Mouse (Mus musculus): ENCODE data around the gene Phc2. TPM values are rescaled to one million over a fixed set of nuclear protein-coding genes. Genes with fewer than 3 reads are reported as not detected.

Phc2 gene
- total RNA-seq, 4 experiments from 2014 or later, result 87.3 to 94.0 (median 91.6) TPM

DNA sequence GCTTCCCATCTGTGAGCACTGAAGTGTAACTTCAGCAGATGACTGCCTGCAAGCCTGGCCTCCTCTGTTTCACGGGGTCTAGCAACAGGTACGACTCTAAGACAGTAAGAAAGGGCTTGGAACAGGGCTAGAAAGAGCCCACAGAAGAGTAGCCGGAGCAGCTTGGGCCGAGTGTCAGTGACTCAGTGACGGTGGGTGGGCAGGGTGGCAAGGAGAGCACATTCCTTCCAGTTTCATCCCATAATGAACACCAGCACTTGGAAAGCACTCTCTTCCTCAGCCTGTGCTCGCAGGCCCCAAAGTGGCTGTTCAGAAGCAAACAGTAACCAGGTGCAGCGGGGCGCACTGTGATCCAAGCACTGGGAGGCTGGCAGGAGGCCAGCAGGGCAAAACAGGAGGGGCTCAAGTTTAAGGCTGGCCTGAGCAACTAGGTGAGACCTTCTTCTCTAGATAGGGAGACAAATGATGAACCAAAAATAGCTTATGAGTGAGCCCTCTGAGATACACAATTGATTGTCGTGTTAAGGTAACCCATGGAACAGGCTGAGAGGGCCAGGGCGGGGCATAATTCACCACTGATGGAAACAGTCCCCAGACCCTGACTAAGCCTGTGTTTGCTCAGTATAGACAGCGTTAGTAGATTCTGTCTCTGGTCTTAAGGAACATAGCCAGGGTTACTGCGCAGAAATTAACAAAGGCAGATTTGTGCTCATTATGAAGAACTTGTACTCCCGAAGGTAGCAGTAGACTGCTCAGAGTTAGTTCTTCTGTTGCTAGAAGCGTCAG is 83.5 kb downstream of the Phc2 start:
- no peak for DNase-seq (ENCODE audit: low spot score in 2 of 2)

DNA sequence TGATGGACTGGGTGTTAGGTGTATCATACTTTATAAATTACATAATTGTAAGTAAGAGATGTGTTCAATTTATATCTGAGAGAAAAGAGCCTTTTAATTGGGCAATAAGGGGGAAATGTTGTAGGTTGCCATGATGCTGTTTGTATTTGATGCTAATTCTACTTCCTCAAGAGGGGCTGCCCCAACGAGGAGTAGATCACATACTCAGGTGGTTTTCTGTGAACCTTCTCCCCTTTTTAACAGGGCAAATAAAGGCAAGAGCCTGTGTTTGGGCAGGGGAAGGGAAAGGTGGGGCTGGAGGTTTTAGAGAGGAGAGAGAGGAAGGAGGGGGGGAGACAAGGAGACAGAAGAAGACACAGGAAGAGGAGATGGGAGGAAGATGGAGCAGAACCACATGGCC is 86.4 kb downstream of the Phc2 start:
- DNase-seq (ENCODE audit: low spot score in 2 of 2), result no peak

DNA sequence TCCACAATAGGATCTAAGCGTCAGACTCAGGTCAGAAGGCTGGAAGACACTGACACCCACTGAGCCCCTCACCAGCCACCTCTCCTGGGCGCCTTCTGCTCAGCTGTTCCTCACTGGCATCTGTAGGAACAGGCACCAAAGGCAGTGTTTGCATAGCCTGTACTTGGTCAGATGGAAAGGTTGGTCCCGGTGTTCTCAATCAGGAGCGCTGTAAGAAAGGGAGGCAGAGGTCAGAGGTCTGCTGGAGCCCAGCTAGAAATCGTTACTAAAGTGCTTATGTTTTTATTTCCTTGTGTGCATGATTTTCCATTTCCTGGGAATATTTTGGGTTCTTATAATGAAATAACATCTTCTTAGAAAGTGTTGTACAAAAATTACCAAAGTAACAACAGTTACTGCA is 87.4 kb downstream of the Phc2 start:
- no peak for DNase-seq (ENCODE audit: low spot score in 2 of 2)

DNA sequence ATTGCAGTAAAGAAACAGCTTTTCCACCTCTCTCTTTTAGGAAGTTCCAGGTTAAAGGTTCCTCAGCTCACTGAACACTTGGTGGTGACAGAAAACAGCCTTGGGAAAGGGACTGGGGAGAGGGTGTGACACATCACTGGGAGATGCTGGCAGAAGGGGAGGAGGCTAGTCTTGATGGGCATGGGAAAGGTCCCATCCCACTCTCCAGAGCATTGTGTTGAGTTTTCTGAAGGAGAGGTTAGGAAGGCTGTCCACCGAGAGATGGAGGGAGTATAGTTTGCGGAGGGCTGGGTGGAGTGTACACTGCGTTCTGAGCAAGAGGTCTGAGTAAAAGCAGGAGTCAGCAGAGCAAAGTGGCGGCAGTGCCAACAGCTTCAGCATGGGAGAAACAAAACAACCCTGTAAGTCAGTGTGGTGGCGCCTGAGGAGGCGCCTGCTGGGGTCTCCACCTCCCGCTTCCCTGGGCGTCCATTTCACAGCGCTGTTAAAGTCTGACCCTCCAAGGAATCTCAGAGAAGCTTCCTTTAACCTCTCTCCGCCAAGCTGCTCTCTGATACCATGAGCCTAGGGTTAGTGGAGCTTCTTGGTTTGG is 88.0 kb downstream of the Phc2 start:
- no peak for DNase-seq (ENCODE audit: low spot score in 2 of 2)

DNA sequence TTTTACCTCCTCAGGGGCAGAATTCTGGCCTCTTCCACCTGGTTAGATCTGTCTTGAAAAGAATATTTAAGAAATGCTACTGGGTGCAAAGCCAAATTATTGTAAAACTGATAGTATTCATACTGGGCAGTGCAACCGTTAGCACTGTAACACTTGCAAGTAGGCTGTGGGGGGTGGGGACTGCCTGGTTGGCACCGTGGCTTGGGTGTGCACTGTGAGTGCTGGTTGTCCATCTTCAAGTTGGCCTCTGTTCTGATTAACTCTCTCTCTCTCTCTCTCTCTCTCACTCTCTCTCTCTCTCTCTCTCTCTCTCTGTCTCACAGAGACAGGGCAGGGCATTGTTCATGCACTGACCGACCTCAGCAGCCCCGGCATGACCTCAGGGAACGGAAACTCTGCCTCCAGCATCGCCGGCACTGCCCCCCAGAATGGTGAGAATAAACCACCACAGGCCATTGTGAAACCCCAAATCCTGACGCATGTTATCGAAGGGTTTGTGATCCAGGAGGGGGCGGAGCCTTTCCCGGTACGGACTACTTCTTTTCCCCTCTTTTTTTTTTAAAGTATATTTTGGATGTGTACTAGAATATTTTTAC is 88.6 kb downstream of the Phc2 start:
- no peak for DNase-seq (ENCODE audit: low spot score in 2 of 2)

DNA sequence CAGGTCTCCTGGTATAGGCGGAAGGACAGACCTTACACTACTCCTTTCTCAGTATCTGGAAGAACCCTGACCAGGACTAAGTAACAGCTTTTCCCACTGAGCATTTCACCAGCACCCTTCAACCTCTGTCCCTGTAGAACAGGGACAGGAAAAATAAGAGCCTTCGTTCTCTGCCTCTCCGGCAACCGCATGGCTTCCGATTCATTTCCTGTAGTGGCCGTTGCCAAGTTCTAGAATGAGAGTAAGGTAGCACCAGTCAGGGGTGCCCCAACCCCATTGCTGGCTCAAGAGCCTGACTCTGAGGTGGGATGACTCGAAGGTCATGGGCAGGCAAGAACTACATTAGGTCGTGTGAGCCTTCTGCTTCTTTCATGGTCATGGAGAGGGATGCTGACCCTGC is 90.7 kb downstream of the Phc2 start:
- DNase-seq (ENCODE audit: low spot score in 2 of 2), result no peak

DNA sequence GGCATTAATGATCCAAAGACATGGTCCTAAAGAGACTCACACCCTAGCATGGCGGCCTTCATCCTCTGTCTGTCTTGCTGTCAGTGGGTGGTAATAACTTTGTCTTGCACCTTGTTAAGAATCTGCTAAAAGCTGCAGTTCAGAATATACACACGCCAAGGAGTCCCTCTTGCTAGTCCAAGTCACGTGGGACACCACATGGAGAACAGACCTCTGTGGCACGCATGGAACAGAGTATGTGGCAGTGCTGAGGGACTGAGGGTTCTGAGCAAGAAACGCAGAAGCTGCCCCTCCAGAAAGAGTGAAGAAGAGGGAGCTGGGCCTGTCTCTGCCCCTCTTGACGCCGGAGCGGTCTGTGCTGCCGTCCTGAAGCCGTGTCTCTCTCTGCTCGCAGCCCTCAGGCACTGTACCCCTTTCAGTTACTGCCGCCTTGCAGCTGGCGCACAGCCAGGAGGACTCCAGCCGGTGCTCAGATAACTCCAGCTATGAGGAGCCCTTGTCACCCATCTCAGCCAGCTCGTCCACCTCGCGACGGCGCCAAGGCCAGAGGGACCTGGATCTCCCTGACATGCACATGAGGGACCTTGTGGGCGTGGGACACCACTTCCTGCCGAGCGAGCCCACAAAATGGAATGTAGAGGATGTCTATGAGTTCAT is 93.2 kb downstream of the Phc2 start:
- no peak for DNase-seq (ENCODE audit: low spot score in 2 of 2)

DNA sequence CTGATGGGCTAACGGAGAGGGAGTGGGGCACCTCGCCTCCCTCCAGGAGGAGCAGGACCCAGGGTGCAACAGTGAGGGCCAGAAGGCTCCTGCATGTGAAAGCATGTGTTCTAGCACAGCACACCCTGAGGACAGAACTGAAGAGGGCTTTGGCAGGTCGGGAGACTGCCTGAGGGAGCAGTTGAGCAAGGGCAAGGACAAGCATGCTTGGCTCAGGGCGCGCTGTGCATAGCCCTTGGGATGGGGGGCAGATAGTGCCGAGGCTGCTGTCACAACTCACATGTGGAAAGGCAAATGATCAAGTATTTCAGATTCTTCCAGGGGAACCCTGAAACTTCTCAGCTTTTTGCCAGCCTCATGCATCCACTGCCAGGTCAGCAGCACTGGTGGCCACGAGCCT is 93.8 kb downstream of the Phc2 start:
- no peak for DNase-seq (ENCODE audit: low spot score in 2 of 2)

DNA sequence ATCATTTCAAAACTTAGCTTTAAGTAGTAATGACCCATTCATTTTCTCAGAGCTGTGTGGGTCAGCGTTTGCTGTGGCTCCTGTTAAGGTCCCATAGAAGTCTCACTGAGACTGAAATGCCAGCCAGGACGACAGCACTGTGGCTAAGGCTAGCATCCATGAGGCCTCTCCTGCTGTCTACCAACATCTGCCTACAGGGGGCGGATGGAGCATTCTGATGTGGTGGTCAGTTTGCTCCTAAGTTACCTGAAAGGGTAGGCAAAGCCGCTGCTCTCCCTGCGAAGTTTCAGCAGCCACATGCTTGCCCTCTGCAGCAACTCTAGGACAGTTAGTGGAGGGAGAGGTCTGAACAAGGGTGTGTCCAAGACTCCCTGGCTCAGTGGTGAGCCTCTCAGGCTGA is 96.5 kb downstream of the Phc2 start:
- DNase-seq (ENCODE audit: low spot score in 2 of 2), result no peak

DNA sequence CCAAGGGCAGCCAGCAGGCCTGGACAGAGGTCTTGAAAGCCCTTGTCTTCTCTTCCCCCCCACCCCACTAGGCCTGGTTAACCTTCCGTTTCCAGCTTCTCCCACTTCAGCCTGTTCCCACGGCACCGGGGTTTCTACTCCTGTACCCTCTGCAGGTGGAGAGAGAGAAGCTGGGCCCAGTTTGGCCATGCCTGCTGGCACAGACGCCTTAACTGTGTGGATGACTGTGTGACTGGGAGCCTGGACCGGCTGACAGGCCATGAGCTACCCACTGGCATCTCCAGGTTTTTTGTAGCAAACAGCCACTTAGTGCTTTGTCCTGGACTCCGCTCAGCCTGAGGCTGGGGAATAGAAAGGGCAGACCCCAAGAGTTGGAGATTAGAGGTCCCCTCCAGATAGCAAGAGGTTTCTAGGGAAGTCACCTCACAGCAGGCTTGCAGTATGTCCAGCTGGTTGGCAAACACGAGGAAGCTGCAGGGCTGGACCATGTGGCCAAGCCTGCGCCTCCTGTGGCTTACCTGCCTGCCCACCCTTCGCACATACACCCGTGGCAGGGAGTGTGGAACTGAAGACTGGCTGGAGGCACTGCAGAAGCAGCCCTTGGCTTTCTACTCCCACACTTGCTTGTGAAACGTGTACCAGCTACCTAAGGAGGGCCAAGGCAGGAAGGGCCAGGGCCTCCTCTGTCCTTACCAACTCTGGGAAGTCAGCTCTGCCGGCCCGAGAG is 97.7 kb downstream of the Phc2 start:
- no peak for DNase-seq (ENCODE audit: low spot score in 2 of 2)

DNA sequence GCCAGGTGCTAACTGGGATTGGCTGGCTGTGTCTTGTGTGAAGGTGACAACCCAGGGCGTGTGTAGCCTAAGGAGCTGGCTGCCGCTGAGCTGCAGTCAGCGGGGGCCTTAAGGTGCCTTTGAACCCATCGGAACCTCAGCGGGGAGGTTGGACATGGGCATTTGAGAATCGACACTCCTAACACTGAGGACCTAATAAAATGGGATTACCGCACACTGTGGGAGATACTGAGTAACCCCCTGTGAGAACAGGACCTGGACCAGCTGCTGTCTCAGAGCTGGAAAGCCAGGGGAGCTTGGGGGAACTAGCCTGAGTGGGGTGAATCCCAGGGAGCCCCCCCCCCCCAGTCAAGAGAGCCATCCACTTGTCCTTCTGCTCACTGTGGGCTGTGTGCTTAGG is 99.1 kb downstream of the Phc2 start:
- DNase-seq (ENCODE audit: low spot score in 2 of 2), result no peak

DNA sequence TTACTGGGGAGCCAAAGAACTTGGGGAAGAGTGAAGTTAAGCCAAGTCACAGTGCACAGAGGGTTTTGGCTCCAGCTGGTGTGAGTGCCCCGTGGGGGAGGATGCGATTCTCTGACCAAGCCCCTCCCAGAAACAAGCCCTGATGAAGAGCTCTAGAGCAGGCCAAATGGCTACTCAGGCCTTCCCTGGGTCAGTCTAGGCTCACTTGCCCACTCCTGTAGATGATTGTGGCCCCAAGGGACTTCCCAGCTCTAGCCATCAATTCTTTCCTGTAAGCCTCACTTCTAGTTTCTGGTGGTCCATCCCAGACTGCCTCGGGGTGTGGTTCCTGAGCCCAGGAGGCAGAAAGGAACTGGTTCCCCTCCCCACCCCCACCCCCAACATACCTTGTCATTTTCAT is 100.6 kb downstream of the Phc2 start, which contains the start of gene A3galt2:
TSS of gene A3galt2 (plus strand) at position 301 of the 400 bp plus-strand sequence.
- DNase-seq (ENCODE audit: low spot score in 2 of 2), result no peak

DNA sequence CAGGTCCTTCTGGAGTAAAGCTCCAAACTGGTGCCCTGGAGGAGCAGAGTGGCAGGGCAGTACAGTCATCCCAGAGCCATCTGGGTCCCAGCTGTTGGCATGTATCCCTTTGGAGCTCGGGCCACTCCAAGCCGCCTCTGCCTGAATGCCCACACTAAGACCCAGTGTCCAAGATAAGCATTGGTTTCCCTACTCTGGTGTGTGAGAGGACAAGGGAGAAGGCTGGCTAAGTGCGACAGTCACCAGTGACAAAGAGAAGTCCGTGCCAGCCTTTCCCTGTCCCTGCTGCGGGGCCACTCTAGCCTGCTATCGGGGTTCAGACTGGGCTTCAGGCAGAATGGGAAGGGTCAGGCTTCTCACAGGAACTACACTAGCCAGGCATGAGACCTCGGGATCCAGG is 101.4 kb downstream of the Phc2 start:
- no peak for DNase-seq (ENCODE audit: low spot score in 2 of 2)

DNA sequence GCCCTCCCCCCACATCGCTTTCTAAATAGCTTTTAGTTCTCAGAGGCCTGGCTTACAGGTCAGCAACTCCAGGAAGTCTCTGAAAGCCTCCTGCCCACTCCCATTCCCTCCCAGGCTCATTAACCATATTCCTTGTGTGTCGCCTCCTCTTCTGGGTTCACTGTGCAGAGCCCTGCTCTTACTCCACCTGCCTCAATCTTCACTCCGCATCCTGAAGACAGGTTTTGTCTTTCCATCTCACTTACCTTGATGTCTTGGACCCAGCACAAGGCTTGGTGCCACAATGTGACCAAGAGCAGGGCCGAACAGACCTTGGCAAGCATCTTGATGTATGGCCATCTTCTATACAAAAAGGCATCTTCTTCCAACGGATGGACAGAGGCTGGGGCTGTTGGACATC is 104.7 kb downstream of the Phc2 start:
- no peak for DNase-seq (ENCODE audit: low spot score in 2 of 2)

DNA sequence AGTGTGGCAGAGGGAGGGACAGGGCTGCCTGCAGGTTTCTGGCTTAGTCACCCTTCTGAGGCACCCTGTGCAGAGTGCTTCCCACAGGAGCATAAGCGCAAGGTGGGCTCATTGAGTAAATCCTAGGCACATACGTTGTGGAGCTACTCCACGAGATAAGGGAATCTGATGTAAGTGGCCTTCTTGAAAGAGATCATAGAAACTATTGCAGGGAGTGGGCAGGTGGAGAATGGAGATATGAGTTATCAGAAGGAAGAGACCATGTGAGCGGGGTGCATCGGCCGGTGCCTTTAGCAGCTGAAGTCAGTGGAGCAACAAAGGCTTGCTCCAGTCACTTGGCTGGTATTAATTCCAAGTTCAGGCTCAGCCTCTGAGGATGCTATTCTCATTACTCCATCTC is 105.5 kb downstream of the Phc2 start:
- DNase-seq (ENCODE audit: low spot score in 2 of 2), result no peak

DNA sequence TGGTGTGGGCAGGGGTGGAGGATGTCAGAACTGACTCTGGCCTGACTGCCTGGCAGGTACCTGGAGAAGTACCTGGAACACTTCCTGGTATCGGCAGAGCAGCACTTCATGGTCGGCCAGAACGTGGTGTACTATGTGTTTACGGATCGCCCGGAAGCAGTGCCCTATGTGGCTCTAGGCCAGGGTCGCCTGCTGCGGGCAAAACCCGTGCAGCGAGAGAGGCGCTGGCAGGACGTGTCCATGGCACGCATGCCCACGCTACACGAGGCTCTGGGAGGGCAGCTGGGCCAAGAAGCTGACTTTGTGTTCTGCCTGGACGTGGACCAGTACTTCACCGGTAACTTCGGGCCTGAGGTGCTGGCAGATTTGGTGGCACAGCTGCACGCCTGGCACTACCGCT is 112.4 kb downstream of the Phc2 start:
- no peak for DNase-seq (ENCODE audit: low spot score in 2 of 2)

DNA sequence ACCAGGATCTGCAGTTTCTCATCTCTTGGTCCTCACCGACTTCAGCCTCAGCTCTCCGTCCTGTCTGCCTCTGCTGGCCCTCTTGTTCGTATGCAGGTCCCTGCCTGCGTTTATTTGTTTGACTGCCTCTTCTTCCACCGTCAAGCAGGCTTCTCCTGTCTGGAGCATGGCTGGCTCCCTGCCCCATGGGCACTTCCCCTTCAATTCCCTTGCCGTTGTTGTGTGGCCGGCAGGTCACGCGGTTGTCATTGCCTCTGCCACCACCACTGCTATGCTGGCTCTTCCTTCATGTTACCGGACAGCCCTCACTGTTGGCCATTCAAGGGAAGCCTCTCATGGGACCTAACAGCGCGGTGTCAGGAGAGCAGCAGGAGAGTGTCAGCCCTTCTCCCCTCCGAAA is 113.6 kb downstream of the Phc2 start:
- no peak for DNase-seq (ENCODE audit: low spot score in 2 of 2)

DNA sequence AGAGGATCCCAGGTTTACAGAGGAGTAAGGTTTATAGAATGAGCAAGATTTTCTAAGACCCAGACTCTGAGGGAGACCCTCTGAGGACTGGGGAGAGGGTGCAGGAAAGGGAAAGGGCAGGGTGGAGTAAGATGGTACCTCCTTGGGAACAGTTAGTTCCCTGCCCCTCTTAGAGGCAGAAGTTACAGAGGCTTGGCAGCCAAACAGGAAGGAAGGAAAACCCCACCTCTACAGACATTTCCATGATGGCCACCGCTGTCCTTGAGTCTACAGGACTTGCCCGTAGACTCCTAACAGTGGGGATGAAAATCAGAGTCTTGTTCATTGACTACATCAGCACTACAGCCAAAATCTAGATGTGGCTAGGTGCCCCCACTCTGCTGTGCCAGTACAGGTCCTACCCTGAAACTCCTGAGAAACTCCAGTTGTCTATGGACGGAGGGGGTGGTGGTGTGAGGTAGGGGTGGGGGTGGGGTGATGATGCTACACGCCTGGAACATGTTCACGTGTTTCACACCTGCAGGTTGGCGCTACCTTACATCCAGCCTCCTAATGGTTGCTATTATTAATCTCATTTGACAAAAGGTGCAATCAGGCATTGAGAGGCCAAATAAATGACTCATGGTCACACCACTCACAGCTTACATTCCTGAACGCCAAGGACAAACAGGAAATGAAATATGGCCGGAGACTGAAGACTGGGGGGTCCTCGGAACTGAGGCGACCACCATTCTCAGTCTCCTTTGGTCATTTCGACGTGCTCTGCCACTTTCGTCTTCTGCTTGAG is 115.3 kb downstream of the Phc2 start:
- DNase-seq (ENCODE audit: low spot score in 2 of 2), result no peak

DNA sequence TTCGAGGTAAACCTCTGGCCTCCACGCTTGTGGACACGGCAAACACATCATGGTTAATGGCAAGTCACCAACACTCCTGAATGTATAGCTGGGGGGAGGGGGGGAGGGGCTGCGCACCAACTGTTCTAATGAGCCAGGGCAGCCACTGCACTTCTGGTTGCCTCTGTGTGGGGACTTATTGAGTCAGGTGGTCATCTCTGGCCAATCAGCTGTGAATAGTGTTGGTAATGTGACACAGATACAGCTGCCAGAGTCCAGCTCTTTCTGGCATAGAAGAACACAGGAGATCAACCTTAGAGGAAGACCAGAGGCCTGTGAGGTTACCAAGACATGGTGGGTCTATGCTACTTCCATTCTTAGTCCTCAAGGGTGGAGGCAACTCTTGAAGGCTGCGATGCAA is 116.2 kb downstream of the Phc2 start:
- no peak for DNase-seq (ENCODE audit: low spot score in 2 of 2)

DNA sequence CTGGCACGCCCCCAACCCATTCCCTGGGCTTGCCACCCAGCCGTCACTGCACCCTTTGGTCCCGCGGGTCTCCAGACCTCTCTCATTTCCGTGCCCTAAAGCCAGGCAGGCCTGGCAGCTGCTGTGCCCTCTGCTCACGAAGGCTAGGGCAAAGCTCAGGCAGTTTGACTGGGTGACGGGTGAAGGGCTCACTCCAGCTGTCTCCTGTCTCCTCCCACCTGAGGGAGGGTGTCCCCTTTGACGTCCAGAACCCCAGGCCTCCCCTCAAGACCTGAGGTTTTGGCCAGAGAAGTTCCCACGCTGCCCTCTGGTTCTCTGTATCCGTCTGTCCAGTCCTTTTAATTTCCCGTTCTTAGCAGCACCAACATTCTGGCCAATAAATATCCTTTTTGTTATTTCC is 119.3 kb downstream of the Phc2 start:
- DNase-seq (ENCODE audit: low spot score in 2 of 2), result no peak

DNA sequence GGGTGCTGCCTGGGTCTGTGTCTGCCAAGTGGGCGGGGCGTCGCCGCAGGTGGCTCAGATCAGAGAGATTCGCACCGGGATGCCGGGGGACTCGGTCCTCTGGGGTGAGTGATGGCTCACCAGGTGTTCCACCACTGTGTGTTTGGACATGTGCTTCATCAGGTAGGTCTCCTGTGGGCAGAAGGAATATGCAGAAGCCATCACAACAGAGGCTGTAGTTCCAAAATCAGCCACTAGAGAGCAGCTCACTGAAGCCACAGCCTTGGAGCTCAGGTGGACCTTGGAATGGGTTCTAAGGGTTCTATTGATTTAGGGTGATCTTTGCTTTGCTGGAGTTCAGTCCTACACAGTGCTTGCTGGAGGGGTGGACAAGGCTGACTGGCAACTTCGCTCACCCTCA is 120.0 kb downstream of the Phc2 start:
- peak in 1 of 2 experiments; percentile 62 for DNase-seq (ENCODE audit: low spot score in 2 of 2)

Data from layer of hippocampus, adult 8-10 months (tissue).